Comparison of ENCODE assay signal across 8 mouse cellular contexts in the genomic region with DNA sequence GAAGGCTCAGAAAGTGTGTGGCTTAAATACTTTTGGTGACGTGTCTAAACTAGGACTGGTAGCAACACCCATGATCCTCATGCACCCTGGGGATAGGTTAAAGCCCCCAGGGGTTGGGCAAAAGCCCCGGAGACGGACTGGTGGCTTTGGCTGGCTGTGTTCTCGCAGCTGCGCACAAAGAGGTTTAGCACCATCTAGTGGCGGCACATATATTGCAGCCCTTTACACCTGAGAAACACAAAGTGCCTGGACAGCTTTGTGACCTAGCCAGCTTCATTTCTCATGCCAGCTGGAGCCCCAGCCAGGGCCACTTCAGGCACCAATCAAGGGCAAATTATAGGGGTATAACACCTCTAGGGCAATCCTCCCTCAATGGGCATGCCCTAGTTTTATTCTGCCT. TPM values are rescaled to one million over a fixed set of nuclear protein-coding genes. Genes with fewer than 3 reads are reported as not detected.
DNase-seq lines count a peak whose midpoint lies in the region; ATAC-seq lines count a peak whose summit lies in the region.
"Not testable (repeated sequence)": the region's sequence is repeated elsewhere in the genome, so short reads cannot be mapped to it uniquely, and the experiment has no call there.

No protein-coding gene starts in this region.

- 2% methylated on average over 5 of the region's 6 CpGs for WGBS in embryonic facial prominence, embryonic 14.5 days
- 3% methylated on average over 6 of the region's 6 CpGs for WGBS in heart, embryonic 10.5 days
- WGBS in limb, embryonic 12.5 days = 2% methylated on average over 6 of the region's 6 CpGs
- WGBS in midbrain, embryonic 16.5 days = 0% methylated on average over 6 of the region's 6 CpGs

- peaks cover 18% of the 10 kb centered on the region for H3K27me3 ChIP-seq in embryonic facial prominence, embryonic 14.5 days (replicated peaks; ENCODE audit: control insufficient read depth, insufficient read depth, low read length)
- H3K27me3 ChIP-seq in heart, embryonic 10.5 days (ENCODE audit: insufficient read depth, poor library complexity, severe bottlenecking) = peaks cover 44% of the 10 kb centered on the region
- peaks cover 41% of the 10 kb centered on the region for H3K27me3 ChIP-seq in limb, embryonic 12.5 days
- peaks cover 21% of the 10 kb centered on the region for H3K27me3 ChIP-seq in midbrain, embryonic 16.5 days (ENCODE audit: control insufficient read depth, insufficient read depth, low read depth, low read length)

- not testable (repeated sequence) for H3K9me3 ChIP-seq in embryonic facial prominence, embryonic 14.5 days (ENCODE audit: control insufficient read depth, low read length); heart, embryonic 10.5 days; limb, embryonic 12.5 days; midbrain, embryonic 16.5 days (replicated peaks; ENCODE audit: control insufficient read depth, low read length, poor library complexity, severe bottlenecking)

- H3K36me3 ChIP-seq in embryonic facial prominence, embryonic 14.5 days (ENCODE audit: control insufficient read depth, insufficient read depth, low read length) = peaks cover 18% of the 10 kb centered on the region
- peaks cover 17% of the 10 kb centered on the region for H3K36me3 ChIP-seq in heart, embryonic 10.5 days
- H3K36me3 ChIP-seq in limb, embryonic 12.5 days = peaks cover 17% of the 10 kb centered on the region
- not testable (repeated sequence) for H3K36me3 ChIP-seq in midbrain, embryonic 16.5 days (ENCODE audit: control insufficient read depth, insufficient read depth, low read length)

- not testable (repeated sequence) for H3K27ac ChIP-seq in embryonic facial prominence, embryonic 14.5 days (replicated peaks; ENCODE audit: low read depth, low read length); heart, embryonic 10.5 days; limb, embryonic 12.5 days; midbrain, embryonic 16.5 days (ENCODE audit: low read length)

- H3K4me1 ChIP-seq in embryonic facial prominence, embryonic 14.5 days (ENCODE audit: control insufficient read depth, insufficient read depth, low read length); midbrain, embryonic 16.5 days (ENCODE audit: control insufficient read depth, insufficient read depth, low read length): not testable (repeated sequence)
- H3K4me1 ChIP-seq in heart, embryonic 10.5 days = peaks cover 50% of the 10 kb centered on the region
- peaks cover 22% of the 10 kb centered on the region for H3K4me1 ChIP-seq in limb, embryonic 12.5 days (replicated peaks)

- DNase-seq in 416B (ENCODE audit: low read depth) = peak; percentile 81
- DNase-seq in adrenal gland, postnatal 36 days = peak; percentile 85
- DNase-seq in embryonic facial prominence, embryonic 14.5 days (ENCODE audit: low spot score) = peak; percentile 82
- peak; percentile 92 for DNase-seq in heart, embryonic 10.5 days (ENCODE audit: low spot score)
- peak; percentile 96 for DNase-seq in kidney, adult 9 months
- DNase-seq in spleen, adult 18-20 months = peak; percentile 57 to 86

- not testable (repeated sequence) for ATAC-seq in embryonic facial prominence, embryonic 14.5 days (ENCODE audit: low read depth); limb, embryonic 12.5 days (ENCODE audit: insufficient number of reproducible peaks, insufficient read depth, low FRiP score, low TSS enrichment, low read depth); midbrain, embryonic 16.5 days

- H3K9ac ChIP-seq in embryonic facial prominence, embryonic 14.5 days (ENCODE audit: low read depth, low read length) = peak overlapping the region; percentile 45; the same call in 1 of the 2 replicates
- not testable (repeated sequence) for H3K9ac ChIP-seq in limb, embryonic 12.5 days (replicated peaks); midbrain, embryonic 16.5 days (ENCODE audit: low read depth, low read length)

- peak overlapping the region; percentile 50 for H3K4me2 ChIP-seq in embryonic facial prominence, embryonic 14.5 days (ENCODE audit: low read depth, low read length)
- peak overlapping the region; percentile 47 for H3K4me2 ChIP-seq in limb, embryonic 12.5 days
- H3K4me2 ChIP-seq in midbrain, embryonic 16.5 days (ENCODE audit: low read length) = peak overlapping the region; percentile 29

- peak overlapping the region; percentile 10; the same call in 1 of the 2 replicates for H3K4me3 ChIP-seq in embryonic facial prominence, embryonic 14.5 days (ENCODE audit: low read depth, low read length)
- peak overlapping the region; percentile 23; the same call in 1 of the 2 replicates for H3K4me3 ChIP-seq in heart, embryonic 10.5 days
- peak overlapping the region; percentile 12; the same call in 1 of the 2 replicates for H3K4me3 ChIP-seq in limb, embryonic 12.5 days (replicated peaks)
- H3K4me3 ChIP-seq in midbrain, embryonic 16.5 days (ENCODE audit: low read depth, low read length) = not testable (repeated sequence)

RNA-seq across cellular contexts. Expression of a gene that starts 1.1 kb away (rescaled TPM):
- total RNA-seq in adrenal gland, postnatal 36 days (2021) = not detected
- polyA plus RNA-seq in embryonic facial prominence, embryonic 14.5 days (2014; fragmentation: Nextera tagmentation; extraction: Ambion mirVana) = 0.47 and 0.51 TPM in 2 replicates
- polyA plus RNA-seq in heart, embryonic 10.5 days (2016; fragmentation: Nextera tagmentation; extraction: Ambion mirVana) = 0.44 and 1.1 TPM in 2 replicates
- 0.58 and 0.73 TPM in 2 replicates for polyA plus RNA-seq in limb, embryonic 12.5 days (2016; fragmentation: Nextera tagmentation; extraction: Ambion mirVana)
- polyA plus RNA-seq in midbrain, embryonic 16.5 days (2015; fragmentation: Nextera tagmentation; extraction: Ambion mirVana) = 0.51 and 0.59 TPM in 2 replicates

RNA-seq across cellular contexts. Expression of a gene that starts 1.9 kb away (rescaled TPM):
- total RNA-seq in adrenal gland, postnatal 36 days (2021) = 1 to 10 TPM in 1 of 2 experiments, under 1 TPM in 1; 0.93 to 1.3 TPM
- polyA plus RNA-seq in embryonic facial prominence, embryonic 14.5 days (2014; fragmentation: Nextera tagmentation; extraction: Ambion mirVana) = 0.33 and 0.59 TPM in 2 replicates
- 1.4 and 2.0 TPM in 2 replicates for polyA plus RNA-seq in heart, embryonic 10.5 days (2016; fragmentation: Nextera tagmentation; extraction: Ambion mirVana)
- polyA plus RNA-seq in limb, embryonic 12.5 days (2016; fragmentation: Nextera tagmentation; extraction: Ambion mirVana) = 0.60 TPM in 1 of 2 replicates, not detected in the other
- 0.21 and 0.26 TPM in 2 replicates for polyA plus RNA-seq in midbrain, embryonic 16.5 days (2015; fragmentation: Nextera tagmentation; extraction: Ambion mirVana)

RNA-seq across cellular contexts. Expression of a gene that starts 5.6 kb away (rescaled TPM):
- under 1 TPM; 0.66 to 0.79 TPM for total RNA-seq in adrenal gland, postnatal 36 days (2021)
- polyA plus RNA-seq in embryonic facial prominence, embryonic 14.5 days (2014; fragmentation: Nextera tagmentation; extraction: Ambion mirVana) = 0.24 and 0.56 TPM in 2 replicates
- polyA plus RNA-seq in heart, embryonic 10.5 days (2016; fragmentation: Nextera tagmentation; extraction: Ambion mirVana) = 0.53 and 0.79 TPM in 2 replicates
- polyA plus RNA-seq in limb, embryonic 12.5 days (2016; fragmentation: Nextera tagmentation; extraction: Ambion mirVana) = 0.26 and 0.68 TPM in 2 replicates
- polyA plus RNA-seq in midbrain, embryonic 16.5 days (2015; fragmentation: Nextera tagmentation; extraction: Ambion mirVana) = 0.50 and 0.60 TPM in 2 replicates

RNA-seq across cellular contexts. Expression of a gene that starts 14.7 kb away (rescaled TPM):
- 10 to 100 TPM; 17.3 to 20.7 TPM for total RNA-seq in adrenal gland, postnatal 36 days (2021)
- 32.6 and 36.9 TPM in 2 replicates for polyA plus RNA-seq in embryonic facial prominence, embryonic 14.5 days (2014; fragmentation: Nextera tagmentation; extraction: Ambion mirVana)
- polyA plus RNA-seq in heart, embryonic 10.5 days (2016; fragmentation: Nextera tagmentation; extraction: Ambion mirVana) = 33.2 and 49.1 TPM in 2 replicates
- polyA plus RNA-seq in limb, embryonic 12.5 days (2016; fragmentation: Nextera tagmentation; extraction: Ambion mirVana) = 52.0 and 53.0 TPM in 2 replicates
- 25.9 and 28.0 TPM in 2 replicates for polyA plus RNA-seq in midbrain, embryonic 16.5 days (2015; fragmentation: Nextera tagmentation; extraction: Ambion mirVana)

RNA-seq across cellular contexts. Expression of a gene that starts 14.7 kb away (rescaled TPM):
- 10 to 100 TPM; 72.7 to 73.2 TPM for total RNA-seq in adrenal gland, postnatal 36 days (2021)
- 76.5 and 83.8 TPM in 2 replicates for polyA plus RNA-seq in embryonic facial prominence, embryonic 14.5 days (2014; fragmentation: Nextera tagmentation; extraction: Ambion mirVana)
- polyA plus RNA-seq in heart, embryonic 10.5 days (2016; fragmentation: Nextera tagmentation; extraction: Ambion mirVana) = 59.7 and 60.5 TPM in 2 replicates
- polyA plus RNA-seq in limb, embryonic 12.5 days (2016; fragmentation: Nextera tagmentation; extraction: Ambion mirVana) = 72.5 and 82.6 TPM in 2 replicates
- 72.3 and 75.3 TPM in 2 replicates for polyA plus RNA-seq in midbrain, embryonic 16.5 days (2015; fragmentation: Nextera tagmentation; extraction: Ambion mirVana)
